Mouse (Mus musculus) colon, adult 2 months (tissue): Measurements from ENCODE around the gene Ubap2l. TPM values are rescaled to one million over a fixed set of nuclear protein-coding genes. Genes with fewer than 3 reads are reported as not detected.

ENCODE experiments used
- polyA plus RNA-seq: library from polyadenylated mRNA; depleted of rRNA; stranded (reverse); fragments of >200 nt; gene quantifications from 2 replicates; pipeline ENCODE4 v1.2.3, GENCODE M21; 2012; rRNA removed

Ubap2l gene
- 64.1 and 73.2 TPM in 2 replicates for polyA plus RNA-seq

DNA sequence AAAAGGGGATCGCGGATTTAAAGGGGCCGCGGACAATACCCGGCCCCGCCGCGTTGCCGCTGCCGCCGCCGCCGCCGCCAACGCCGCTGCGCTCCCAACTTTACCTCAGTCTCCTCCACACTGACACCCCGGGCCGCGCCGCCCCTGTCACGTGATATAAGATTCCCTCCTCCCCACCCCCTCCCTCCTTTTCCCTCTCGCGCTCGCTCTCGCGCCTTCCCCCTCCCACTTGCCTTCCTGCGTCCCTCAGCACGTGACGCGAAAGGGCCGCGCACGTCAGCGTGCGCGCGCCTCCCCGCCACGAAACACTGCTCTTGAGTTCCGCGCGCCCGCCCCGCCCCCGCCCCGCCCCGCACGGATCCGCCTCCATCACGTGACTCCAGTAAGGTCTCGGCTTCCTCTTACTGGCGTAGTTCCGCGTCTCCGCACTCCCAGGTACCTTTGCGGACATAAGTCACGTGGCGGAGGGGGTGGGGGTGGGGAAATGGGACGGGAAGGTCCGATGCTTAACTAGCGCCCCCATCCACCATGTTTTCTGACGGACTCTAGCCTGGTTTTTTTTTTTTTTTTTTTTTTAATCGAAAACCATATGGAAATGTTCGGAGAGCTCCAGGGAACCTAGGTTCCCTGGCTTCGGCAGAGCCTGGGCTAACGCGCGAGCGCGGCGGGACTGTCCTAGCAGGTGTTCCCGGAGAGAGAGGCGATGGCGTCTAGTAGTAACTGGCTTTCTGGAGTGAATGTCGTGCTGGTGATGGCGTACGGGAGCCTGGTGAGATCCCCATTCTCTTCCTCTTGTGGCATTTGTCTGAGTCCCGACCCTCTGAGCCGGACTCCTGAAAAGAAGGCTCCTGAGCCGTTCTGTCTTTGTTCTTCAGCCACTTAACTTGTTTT lies at the start of gene Ubap2l:
Ubap2l (minus strand) TSS at position 278 of the 891 bp plus-strand sequence.

DNA sequence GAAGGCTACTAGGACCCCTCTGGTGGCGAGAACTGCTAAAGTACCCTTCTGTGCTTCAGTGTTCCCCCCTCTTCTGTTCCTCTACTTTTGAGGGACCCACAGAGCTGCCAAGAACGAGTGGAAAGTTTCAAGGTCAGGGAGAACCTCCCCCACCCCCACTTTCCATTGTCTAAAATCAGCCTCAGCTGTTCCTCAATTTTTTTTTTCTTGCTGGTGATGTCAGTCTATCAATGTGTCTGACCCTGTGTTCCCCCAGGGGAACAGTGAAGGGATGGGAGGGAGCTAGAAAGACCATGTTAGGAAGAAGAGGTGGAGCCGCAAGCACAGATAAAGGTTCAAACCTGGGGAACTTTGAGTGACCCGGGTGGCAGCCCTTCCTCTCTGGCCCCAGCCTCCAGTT lies 19.9 kb upstream of the Ubap2l start, which contains the start of gene Tpm3:
Tpm3 (plus strand) TSS at position 356 of the 400 bp plus-strand sequence.

GRCm38 (mm10) chr3:90051441-90052350 lies 732 bp downstream of the Ubap2l start, which contains the start of gene 4933434E20Rik:
Gene 4933434E20Rik (plus strand): TSS chr3:90051636.

GRCm38 (mm10) chr3:89998612-89999054 lies 53.8 kb downstream of the Ubap2l start, which contains the start of gene Hax1:
Gene Hax1 (minus strand): TSS chr3:89998780.

DNA sequence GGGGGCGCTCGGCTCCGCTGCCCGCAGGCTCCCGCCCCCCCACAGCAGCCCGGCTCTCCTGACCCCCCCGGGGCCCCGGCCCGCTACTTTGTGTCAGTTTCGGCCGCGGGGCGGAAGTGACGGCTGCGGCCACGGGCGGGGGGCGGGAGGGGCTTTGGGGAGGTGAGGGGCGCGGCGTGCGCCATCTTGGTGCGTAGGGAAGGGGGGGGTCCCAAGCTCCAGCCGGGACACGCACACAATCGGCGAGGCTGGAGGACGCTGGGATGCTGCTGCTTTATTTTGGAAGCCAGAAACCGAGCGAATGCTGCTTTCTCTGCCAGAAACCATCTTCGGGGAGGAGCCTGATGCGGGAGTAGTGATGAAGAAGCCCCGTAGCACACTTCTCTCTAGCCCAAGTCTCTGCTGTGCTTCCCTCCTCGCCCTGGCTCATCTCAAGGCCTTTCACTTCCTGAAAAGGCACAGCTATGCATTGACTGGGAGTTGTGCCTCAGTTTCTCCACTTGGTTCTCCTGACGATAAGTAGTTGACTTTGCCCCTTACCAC lies 89.1 kb downstream of the Ubap2l start, which contains the start of gene Atp8b2:
Atp8b2 (minus strand) TSS at position 288 of the 543 bp plus-strand sequence.

Other genes starting within 250 kb of the Ubap2l start
- 1.3 and 1.4 TPM in 2 replicates for gene She, start 221.3 kb downstream of the Ubap2l start, polyA plus RNA-seq
- 6.9 and 7.0 TPM in 2 replicates for gene Il6ra, start 139.4 kb downstream of the Ubap2l start, polyA plus RNA-seq
- gene Atp8b2, start 89.1 kb downstream of the Ubap2l start, polyA plus RNA-seq, result 16.1 and 22.6 TPM in 2 replicates
- gene Hax1, start 53.8 kb downstream of the Ubap2l start, polyA plus RNA-seq, result 18.0 and 23.4 TPM in 2 replicates
- 16.8 and 21.8 TPM in 2 replicates for gene 4933434E20Rik, start 992 bp downstream of the Ubap2l start, polyA plus RNA-seq
- 88.0 and 102 TPM in 2 replicates for gene Tpm3, start 20.0 kb upstream of the Ubap2l start, polyA plus RNA-seq
- gene Nup210l, start 51.5 kb upstream of the Ubap2l start, polyA plus RNA-seq, result 0.16 and 0.33 TPM in 2 replicates
- gene Rps27, start 161.0 kb upstream of the Ubap2l start, polyA plus RNA-seq, result 535 and 754 TPM in 2 replicates
- gene Rab13, start 161.1 kb upstream of the Ubap2l start, polyA plus RNA-seq, result 6.4 and 7.3 TPM in 2 replicates
- 106 and 118 TPM in 2 replicates for gene Jtb, start 179.0 kb upstream of the Ubap2l start, polyA plus RNA-seq
- 37.6 and 37.8 TPM in 2 replicates for gene Creb3l4, start 190.9 kb upstream of the Ubap2l start, polyA plus RNA-seq
- 111 and 113 TPM in 2 replicates for gene Slc39a1, start 195.5 kb upstream of the Ubap2l start, polyA plus RNA-seq
- gene Crtc2, start 201.5 kb upstream of the Ubap2l start, polyA plus RNA-seq, result 39.7 and 47.5 TPM in 2 replicates
- gene Dennd4b, start 212.6 kb upstream of the Ubap2l start, polyA plus RNA-seq, result 11.9 and 15.7 TPM in 2 replicates
- 12.9 and 16.4 TPM in 2 replicates for gene Gatad2b, start 240.6 kb upstream of the Ubap2l start, polyA plus RNA-seq